Mouse (Mus musculus): ENCODE results near the gene Thtpa.

The Thtpa gene

DNA sequence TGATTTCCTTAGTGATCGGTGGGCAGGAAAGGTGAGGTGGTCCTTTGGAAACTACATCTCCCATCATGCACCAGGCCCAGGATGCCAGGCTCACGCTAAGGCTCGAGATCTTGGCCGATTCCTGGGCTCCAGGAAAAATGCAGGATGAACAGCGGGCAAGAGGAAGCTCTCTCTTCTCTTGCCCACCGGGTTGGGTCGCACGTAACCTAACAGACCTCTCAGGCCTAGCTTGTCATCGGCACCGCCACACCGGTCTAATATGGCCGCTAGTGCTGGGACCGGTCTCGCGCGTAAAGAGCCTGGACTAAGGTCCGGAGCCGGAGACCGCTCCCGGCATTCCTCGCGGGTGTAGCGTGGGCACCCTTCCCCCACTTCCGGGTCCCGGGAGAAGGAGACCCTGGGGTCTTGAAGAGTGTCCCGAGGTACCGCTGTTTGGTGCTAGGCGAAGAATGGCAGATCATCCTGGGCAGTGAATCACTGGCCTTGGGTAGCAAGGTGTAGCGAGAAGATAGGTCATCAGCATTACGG, at the start of gene Thtpa:
TSS of gene Thtpa (plus strand) at position 81 of the 528 bp plus-strand sequence.
- peak; percentile 38 to 48 for DNase-seq (ENCODE audit: low spot score in 2 of 2)

DNA sequence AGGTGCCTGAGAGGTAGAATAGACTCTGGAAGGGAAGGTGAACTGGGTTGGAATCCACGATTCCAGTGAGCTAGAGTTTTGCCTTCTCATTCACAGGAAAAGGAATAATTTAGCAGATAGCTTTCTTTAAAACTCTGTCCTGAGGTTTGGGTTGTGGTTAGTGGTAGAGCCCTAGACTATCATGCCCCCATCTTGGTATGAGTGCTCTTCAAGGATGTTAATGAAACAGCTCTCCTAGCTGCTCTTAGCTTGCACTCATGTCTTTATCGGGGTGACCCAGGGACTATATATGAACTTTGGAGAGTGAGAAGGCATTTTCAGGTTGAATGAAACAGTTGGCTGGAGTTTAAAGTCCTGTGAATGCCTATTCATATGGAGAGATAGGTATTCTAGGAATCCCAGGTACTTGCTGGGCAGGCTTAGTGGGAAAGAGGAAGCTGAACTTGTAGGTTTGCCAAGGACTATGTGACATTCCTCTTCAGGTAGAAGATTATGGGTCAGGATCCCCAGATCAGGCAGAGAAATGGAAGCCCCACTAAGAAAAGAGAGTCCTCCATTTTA, 46.5 kb upstream of the Thtpa start:
- no peak for DNase-seq (ENCODE audit: low spot score in 2 of 2)

DNA sequence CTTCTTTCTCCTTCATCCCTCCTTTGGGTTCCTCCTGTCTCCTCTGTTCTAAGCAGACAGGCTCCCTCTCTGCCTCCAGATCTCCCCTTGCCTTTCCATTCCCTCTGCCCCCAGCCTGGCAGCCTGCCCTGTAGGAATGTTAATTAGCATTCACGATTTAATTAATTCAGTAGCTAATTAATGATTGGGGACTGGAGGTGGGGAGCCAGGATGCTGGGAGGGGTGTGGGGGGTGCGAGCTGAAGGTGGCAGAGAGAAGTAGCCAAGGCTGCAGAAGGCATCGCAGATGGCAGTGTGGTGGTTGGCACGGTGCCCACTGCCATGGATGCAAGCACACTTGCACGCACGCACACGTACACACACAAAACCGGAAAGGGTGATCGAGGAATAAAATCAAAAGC, 42.1 kb upstream of the Thtpa start:
- no peak for DNase-seq (ENCODE audit: low spot score in 2 of 2)

DNA sequence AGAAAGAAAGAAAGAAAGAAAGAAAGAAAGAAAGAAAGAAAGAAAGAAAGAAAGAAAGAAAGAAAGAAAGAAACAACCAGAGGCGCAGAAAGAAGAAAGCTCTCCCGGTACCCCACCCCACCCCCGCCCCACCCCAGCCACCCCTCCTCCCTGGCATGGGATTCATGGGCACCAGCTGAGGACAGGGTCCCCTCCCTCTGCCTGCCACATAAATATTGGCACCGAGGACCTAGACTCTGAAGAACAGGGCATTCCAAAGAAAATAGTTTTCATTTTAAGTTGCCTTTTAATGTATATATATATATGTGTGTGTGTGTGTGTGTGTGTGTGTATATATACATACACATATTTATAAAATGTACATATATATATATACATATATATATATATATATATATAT, 41.5 kb upstream of the Thtpa start:
- DNase-seq (ENCODE audit: low spot score in 2 of 2) = no peak

DNA sequence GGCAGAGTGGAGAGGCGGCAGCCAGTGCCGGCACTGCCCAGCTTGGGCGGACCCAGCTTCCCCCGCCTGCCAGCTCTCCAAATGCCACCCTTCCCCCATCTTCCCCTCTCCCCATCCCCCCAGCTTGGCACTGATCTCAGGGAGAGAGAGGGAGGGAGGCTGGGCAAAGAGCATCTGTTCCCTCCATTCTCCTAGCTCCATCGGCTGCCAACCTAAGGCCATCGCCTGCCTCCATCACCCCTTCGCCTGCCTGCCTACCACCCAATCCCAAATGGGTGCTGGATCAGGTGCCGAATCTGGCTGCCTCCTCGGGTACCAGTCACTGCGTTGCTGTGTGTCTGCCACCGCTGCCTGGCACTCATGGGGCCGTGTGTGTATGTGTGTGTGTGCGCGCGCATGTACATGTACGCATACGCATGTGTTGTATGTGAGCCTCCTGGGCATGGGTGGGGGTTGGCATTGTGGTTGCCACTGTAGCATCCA, 40.8 kb upstream of the Thtpa start:
- no peak for DNase-seq (ENCODE audit: low spot score in 2 of 2)

DNA sequence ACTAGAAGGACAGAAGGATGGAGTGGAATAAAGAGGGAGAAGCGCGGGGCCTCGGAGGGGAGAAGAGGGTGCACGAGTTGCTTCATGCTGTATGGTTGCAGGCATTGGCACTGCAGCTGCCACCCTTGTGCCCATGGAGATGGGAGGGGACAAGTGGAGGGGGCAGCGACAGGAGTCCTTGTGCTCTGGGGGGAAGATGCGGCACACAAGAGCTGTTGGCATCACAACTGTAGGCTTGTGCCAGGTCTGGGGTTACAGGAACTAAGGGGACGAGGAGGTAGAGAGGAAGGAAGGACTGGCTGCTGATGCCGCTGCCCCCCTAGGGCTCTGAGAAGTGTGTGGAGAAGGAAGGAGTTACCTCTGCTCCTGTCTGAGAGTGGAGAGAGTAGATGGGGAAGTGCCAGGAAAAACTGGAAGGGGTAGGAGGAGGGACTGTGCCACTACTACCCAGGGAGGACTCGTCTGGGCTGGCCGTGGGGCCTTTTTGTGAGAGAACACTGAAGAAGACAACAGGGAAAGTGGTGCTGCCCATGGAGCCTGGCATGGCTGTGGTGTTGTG, 40.3 kb upstream of the Thtpa start:
- DNase-seq (ENCODE audit: low spot score in 2 of 2) = no peak

DNA sequence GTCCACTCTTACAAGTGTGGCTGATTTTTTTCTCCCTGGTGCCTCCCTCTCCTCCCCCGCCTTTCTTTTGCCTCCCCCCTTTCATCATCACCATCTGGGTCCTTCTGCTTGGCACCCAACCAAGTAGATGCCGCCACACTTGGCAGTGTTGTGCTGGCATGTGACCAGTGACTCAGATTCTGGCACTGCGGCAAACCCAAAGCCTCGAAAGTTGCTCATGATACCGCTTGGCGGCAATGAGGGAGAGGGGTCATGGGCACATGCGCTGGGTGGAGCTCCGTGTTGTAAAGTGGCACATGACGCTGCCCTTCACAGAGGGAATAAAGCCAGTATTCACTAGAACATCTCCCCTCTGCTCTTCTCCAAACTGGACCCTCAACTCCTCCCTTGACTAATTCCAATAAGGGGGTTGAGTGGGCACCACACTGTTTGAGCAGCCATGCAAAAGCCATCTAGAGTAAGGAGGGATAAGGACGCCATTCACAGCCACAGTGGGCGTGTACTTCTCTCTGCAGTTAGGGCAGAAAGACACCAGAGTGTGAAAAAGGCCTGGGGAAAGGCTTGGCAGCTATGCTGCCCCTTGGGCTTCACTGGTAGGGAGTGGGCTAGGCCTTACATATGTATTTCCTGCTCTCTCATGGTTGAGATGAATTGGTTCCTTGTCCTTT, 39.3 kb upstream of the Thtpa start:
- DNase-seq (ENCODE audit: low spot score in 2 of 2) = no peak

DNA sequence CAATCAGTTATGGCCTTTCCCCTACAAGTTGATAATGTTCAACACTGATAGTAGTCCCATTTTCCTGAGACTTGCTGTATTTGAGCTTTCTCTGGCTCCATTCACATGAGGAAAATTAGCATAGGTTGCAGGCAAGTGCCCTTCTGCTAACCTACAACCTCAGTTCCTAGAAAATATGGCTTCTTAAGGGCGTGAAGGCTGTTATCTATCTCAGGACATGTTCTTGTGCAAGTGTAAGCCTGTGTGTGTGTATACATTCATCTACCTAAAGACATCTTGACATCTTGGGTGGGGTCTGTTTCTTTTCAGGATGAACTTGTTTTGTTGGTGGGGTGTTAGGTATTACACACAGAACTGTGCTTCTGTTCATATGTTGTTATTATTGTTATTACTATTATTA, 35.6 kb upstream of the Thtpa start:
- no peak for DNase-seq (ENCODE audit: low spot score in 2 of 2)

DNA sequence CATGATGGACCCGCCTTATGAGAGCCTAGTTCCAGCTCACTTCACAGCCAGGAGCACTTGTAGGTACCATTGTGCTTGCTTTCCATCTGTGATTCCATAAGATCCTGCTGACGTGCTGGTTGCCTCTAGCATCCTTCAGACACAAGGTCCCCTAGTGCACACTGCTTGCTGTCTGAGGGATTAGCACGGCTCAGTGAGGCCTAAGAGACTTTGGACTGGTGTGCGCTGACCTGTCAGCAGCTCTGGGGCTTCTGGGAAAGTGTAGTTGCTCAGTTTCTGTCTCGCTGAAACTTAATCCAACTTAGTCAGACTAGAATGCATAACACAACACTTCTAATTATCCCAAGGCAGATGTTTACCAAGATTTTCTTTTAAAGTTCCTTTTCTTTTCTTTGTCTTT, 34.7 kb upstream of the Thtpa start:
- DNase-seq (ENCODE audit: low spot score in 2 of 2) = no peak

DNA sequence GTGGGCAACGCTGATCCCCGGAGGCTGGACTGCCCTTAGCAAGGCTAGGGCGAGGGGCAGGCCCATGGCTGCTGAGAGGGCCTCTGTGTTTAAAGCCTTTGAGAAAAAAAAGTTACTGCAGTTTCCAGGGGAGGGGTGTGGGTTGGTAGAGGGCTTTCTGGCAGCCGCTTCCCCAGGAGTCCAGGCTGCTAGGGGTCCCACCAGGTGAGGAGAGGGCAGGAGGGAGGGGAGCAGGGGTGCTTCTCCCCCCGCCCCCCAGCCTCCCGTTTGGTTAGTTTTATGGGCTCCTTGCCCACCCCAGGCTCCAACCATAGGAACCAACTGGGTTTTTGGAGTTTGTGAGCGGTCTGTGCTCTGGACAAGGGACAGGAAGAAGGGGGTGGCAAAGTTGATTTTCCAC, 32.7 kb upstream of the Thtpa start:
- DNase-seq (ENCODE audit: low spot score in 2 of 2) = no peak

DNA sequence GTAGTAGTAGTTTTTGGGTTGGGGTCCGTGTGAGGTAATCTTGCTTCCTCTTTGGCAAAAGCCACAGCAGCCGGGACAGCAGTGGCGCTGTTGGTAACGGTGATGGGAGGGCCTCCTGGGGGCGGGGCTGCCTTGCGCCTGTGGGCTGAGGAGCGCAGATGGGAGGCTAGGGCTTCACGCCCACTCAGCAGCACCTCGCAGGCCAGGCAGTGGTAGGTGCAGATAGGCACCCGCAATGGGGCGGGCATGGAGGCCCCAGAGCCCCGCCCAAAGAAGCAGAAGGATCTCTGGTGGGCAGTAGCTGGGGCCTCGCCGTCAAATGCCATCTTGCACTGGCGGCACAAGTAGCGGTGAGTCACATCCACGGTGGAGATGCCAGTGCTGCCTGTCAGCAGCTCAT, 32.0 kb upstream of the Thtpa start:
- peak; percentile 27 to 39 for DNase-seq (ENCODE audit: low spot score in 2 of 2)

DNA sequence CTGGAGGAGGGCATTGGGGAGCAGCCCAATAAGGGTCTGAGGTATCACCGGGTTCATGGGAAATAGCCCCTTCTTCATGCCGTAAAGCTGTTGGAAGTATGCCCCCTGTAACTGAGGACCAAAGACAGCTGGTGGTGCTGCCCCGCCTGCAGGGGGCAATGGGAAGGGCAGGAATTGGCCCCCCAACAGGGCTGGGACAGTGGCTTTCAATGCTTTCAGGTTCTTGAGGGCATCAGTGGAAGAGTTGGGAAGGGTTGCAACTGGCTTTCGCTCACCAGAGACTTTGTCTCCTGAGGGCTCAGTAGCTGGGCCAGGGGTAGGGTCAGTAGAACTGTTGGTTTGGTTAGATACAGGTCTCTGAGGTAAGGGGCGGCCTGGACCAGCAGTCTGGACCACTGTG, 31.5 kb upstream of the Thtpa start:
- no peak for DNase-seq (ENCODE audit: low spot score in 2 of 2)

DNA sequence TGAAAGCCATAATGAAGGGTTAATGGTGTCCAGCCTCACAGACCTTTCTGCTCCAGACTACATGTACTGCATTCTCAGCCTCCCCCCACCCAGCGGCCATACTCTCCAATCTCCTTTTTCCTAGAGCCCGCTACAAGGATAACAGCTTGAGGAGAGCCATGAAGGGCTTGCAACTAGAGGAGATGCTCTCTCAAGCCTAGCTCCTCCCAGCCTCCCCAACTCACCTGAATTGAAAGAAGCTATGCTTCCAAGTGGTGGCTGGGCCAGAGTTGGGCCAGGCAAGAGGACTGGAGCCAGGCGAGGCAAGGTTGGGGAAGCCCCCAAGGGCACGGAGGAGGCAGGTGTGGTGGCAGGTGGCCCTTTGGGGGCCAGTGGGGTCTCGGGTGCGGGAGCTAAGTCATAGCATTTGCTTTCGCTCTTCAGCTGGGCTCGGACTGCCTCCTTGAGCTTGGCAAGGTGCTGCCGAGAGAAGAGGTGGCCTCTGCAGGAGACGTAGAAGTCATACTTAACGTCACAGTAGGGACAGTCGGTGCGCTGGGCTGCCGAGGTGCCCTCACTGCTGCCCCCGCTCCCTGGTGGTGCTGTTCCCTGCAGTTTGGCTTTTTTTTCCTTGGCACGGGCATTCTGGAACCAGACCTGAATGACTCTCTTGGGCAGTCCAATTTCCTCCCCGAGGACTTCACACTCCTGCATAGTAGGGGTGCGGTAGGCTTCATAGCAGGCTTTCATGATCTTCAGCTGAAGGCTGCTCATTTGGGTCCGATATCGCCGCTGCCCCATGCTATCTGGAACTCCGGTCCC, 30.8 kb upstream of the Thtpa start:
- no peak for DNase-seq (ENCODE audit: low spot score in 2 of 2)

DNA sequence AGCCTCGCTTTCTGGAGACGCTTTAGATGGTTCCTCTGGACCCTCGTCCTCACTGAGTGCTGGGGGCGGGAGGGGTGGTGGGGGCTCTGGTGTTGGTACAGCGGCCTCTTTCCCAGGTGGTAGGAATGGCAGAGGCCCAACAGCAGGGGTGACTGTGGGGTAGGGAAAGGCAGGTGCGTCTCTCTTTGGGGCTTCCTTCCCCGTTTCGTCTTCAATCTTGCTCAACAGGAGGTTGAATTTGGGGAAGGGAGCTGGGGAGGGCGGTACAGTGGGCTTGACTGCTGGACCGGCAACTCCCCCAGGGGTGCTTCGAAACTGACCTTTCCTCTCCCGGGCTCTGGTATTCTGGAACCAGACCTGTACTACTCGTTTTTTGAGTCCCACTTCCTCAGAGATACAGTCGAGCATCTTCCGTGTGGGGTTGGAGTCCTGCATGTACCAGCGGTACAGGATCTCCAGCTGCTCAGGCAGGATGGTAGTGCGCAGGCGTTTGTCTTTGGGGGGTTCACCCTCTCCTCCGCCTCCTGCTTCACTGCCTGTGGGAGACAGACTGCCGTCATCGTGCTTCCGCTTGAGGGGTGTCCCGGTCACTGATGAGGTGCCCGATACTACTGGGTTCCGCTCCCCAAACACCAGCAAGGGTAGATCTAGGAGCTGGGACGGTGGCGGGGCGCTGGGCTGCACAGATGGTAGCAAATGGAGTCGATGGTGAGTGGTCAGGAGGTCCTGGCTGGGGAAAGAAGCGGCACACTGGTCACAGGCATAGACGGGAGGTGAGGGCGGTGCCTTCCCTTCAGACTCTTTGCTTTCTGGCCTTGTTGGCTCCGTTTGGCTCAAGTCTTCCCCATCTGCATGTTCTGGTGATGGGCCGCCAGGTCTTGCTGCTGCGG, 29.9 kb upstream of the Thtpa start:
- no peak for DNase-seq (ENCODE audit: low spot score in 2 of 2)

DNA sequence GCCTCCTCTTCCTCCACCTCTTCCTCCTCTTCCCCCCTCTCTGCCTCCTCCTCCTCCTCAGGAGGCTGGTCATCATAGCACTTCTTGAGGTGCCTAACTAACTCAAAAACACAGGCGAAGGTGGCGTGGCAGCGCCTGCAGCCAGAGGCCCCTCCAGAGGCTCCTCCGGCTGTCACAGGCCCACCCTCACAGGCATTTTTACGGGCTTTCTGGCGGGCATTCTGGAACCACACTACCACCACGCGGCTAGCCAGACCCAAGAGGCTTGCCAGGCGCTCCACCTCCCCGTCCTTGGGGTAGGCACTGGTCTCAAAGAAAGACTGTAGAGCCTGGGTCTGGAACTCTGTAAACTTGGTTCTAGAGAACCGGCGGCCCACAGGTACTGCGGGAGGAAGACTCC, 29.2 kb upstream of the Thtpa start:
- no peak for DNase-seq (ENCODE audit: low spot score in 2 of 2)

DNA sequence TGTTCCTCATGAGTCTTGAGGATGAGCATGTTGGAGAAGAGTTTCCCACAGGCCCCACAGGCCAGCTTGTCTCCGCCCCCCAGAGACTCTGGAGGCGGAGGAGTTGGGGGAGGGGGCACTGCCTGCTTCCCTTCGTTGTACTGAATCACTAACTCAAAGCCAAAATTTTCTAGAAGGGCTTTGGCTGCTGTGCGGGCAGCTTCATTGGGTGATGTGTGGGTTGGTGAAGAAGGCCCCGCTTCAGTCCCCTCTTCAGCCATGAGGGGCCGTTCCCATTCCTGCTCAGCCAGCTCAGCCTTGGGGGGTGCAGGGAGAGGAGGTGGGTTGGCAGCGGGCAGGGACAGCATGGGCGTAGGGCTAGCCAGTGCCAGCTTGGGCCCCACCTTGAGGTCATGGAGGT, 28.5 kb upstream of the Thtpa start:
- DNase-seq (ENCODE audit: low spot score in 2 of 2) = no peak

DNA sequence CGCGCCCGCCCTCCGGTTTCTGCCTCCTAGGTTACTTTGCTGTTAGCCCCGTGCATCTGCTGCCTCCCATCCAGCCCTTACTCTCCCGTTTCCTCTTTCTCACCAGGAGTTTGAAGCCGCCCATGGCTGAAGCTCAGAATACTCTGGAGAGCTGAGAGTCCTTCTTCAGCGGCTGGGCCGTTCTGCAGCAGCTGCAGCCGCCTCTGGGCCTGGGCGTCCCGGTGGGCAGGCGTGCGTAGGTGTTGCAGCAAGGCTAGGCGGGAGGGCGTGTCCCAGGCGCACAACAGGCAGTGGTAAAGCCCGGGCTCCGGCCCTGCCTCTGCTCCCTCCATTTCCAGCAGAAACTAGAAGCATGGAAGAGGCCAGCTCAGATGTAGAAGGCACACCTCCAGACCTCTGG, 22.8 kb upstream of the Thtpa start:
- DNase-seq (ENCODE audit: low spot score in 2 of 2) = no peak

DNA sequence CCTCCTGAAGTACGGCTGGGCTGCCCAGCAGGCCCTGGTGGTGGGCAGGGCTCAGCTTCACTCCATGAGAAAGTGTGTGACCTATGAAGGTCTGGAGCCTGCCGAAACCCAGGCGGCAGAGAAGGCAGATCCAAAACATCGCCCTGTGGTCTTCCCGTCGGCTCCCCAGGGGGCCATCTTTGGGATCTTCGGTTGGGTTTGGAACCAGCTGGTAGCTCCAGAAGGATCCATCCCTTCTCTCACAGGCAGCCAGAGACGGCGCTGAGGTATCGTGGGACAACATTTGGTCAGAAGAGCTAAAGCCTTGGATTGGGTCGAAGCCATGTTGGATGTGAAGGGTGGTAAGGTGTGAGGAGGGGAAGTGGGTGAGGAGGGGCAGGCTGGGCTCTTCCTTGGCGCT, 20.2 kb upstream of the Thtpa start:
- no peak for DNase-seq (ENCODE audit: low spot score in 2 of 2)

DNA sequence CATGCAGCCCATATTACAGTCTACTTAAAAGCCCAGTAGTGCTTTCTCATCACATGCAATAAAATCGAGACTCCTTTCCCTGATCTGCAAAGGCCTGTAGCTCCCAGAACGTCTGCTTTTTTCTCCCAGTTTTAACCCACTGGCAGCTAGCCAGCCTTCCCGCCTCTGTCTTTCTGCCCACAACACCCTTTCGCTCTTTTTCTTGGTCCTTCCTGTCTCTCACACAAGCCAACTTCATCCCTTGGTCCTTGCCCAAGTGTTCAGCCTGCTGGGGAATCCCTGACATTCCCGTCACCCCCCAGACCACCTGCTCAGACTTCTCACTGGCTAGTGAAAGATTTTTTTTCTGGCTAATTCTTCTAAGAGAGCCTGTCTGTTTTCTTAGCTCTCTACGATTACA, 18.4 kb upstream of the Thtpa start:
- DNase-seq (ENCODE audit: low spot score in 2 of 2) = no peak

DNA sequence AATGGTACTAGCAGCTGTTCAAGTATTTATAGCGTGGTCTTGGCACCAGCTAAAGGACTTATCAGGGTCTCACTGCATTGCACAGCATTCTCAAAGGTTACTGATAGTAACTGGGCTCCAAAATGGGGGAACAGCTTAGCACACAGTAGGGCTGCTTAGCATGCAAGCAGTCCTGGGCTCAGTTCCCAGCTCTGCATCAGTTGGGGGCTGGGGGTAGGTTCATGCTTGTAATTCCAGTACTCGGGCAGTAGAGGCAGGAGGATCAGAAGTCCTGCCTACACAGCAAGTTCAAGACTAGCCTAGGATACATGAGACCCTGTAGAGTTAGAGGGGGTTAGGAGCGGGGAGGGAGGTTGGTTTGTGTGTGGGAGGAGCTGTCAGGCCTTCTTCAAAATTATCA, 17.6 kb upstream of the Thtpa start:
- no peak for DNase-seq (ENCODE audit: low spot score in 2 of 2)
